Mouse (Mus musculus) liver, embryonic 14.5 days (tissue): ENCODE data around the gene Clk2. TPM values are rescaled to one million over a fixed set of nuclear protein-coding genes. Genes with fewer than 3 reads are reported as not detected.

Experiments
- ATAC-seq: fragments of 200-750 bp; cut with Nextera tagmentation; 2 replicates; pipeline ENCODE4 v1.8.0; 2017; ENCODE audit warnings: moderate number of reproducible peaks, mild to moderate bottlenecking, moderate library complexity; ENCODE audit not compliant: insufficient read depth
- DNase-seq, 3 experiments: peaks; one replicate each; pipeline ENCODE4 v3.0.0-alpha.2; 2012 to 2013; ENCODE audit warnings: low read depth in 3 of 3, low spot score in 3 of 3
- H3K27ac ChIP-seq: fragments of 300-500 bp; sonication (generic); 2 replicates; pipeline ENCODE4 v1.5.1; 2014; ENCODE audit warnings: moderate library complexity, mild to moderate bottlenecking, control low read depth, inconsistent platforms
- H3K27me3 ChIP-seq: fragments of 300-500 bp; sonication (generic); 2 replicates; pipeline ENCODE4 v1.6.1; 2014; ENCODE audit warnings: mild to moderate bottlenecking, low read length, moderate library complexity; ENCODE audit not compliant: control insufficient read depth, insufficient read depth
- H3K36me3 ChIP-seq: fragments of 300-500 bp; sonication (generic); replicated peaks from 2 replicates; pipeline ENCODE4 v1.6.1; 2014; ENCODE audit warnings: low read depth; ENCODE audit not compliant: control insufficient read depth, insufficient read depth
- H3K4me1 ChIP-seq, 2 experiments: fragments of 200-500 bp in 1 of 2; fragments of 300-500 bp in 1 of 2; sonication (generic) in 1 of 2; replicated peaks; 2 replicates each; pipeline ENCODE4 v1.6.1; 2012 to 2014; ENCODE audit warnings: antibody characterized with exemption in 1 of 2, inconsistent platforms in 1 of 2, low read length in 1 of 2; ENCODE audit not compliant: control insufficient read depth in 2 of 2, insufficient read depth in 2 of 2
- H3K4me2 ChIP-seq: fragments of 300-500 bp; sonication (generic); 2 replicates; pipeline ENCODE4 v1.6.1; 2014; ENCODE audit warnings: low read depth, mild to moderate bottlenecking, control low read depth, moderate library complexity
- H3K4me3 ChIP-seq, 2 experiments: fragments of 200-500 bp in 1 of 2; fragments of 300-500 bp in 1 of 2; sonication (generic) in 1 of 2; 2 replicates each; pipeline ENCODE4 v1.5.1; 2012 to 2014; ENCODE audit warnings: low read depth in 2 of 2, low read length in 2 of 2, mild to moderate bottlenecking in 2 of 2, control low read depth in 1 of 2, inconsistent platforms in 1 of 2, moderate library complexity in 1 of 2; ENCODE audit not compliant: insufficient read depth in 1 of 2
- H3K9ac ChIP-seq: fragments of 300-500 bp; sonication (generic); replicated peaks from 2 replicates; pipeline ENCODE4 v1.6.1; 2014; ENCODE audit warnings: mild to moderate bottlenecking, control low read depth, moderate library complexity
- H3K9me3 ChIP-seq: fragments of 300-500 bp; sonication (generic); 2 replicates; pipeline ENCODE4 v1.6.1; 2016; ENCODE audit warnings: low read length, mixed read lengths; ENCODE audit not compliant: control insufficient read depth
- CTCF ChIP-seq: IDR thresholded peaks from 2 replicates; pipeline ENCODE4 v1.5.1; 2016; ENCODE audit warnings: antibody characterized with exemption, low read depth, control low read depth
- EP300 ChIP-seq: IDR thresholded peaks from 2 replicates; pipeline ENCODE4 v1.6.1; 2016; ENCODE audit warnings: antibody characterized with exemption, low read depth
- WGBS: fragments of 180-500 bp; shearing (Covaris S2); extraction: QIAGEN DNeasy Blood & Tissue Kit; methylation state at CpG from one replicate; pipeline ENCODE4 v1.1.7; 2014; ENCODE audit not compliant: insufficient replicate concordance; 5-methylcytosine and 5-hydroxymethylcytosine counted together
- polyA plus RNA-seq, 2 experiments: library from polyadenylated mRNA; depleted of rRNA in 1 of 2; stranded (reverse) in 1 of 2; unstranded in 1 of 2; fragments of >200 nt; fragmentation: Nextera tagmentation in 1 of 2; extraction: Ambion mirVana in 1 of 2; gene quantifications; 2 replicates each; pipeline versions ENCODE4 v1.2.1 to v1.2.3; 2012 to 2014

Gene Clk2
- polyA plus RNA-seq, 2 experiments = 6.7 to 28.8 TPM

GRCm38 (mm10) chr3:89218271-89218670, 53.7 kb downstream of the Clk2 start:
- Histone ChIP-seq H3K27me3 (no peaks in the 10 kb centered on the region; the same call in 1 of the 2 replicates), H3K4me2 (no peak overlapping the region), H3K27ac (no peak overlapping the region), H3K9ac (no peak overlapping the region), H3K9me3 (no peaks in the 10 kb centered on the region), H3K36me3 (no peaks in the 10 kb centered on the region), H3K4me3 (no peak overlapping the region), H3K4me1 (peaks cover 10 to 11% of the 10 kb centered on the region in 2 experiments)
- DNase-seq (no peak), ATAC-seq (no peak)
- WGBS = 68% methylated on average over 1 of the region's 1 CpGs
- TF ChIP-seq CTCF = no peak
- TF ChIP-seq EP300 = no peak

GRCm38 (mm10) chr3:89219546-89219945, 55.0 kb downstream of the Clk2 start:
- H3K36me3 ChIP-seq = no peaks in the 10 kb centered on the region
- H3K4me1 ChIP-seq = peaks cover 9% of the 10 kb centered on the region in 2 experiments
- WGBS = 28% methylated on average over 8 of the region's 8 CpGs
- ATAC-seq (no peak), DNase-seq (no peak)
- no peak overlapping the region for H3K27ac ChIP-seq
- no peak overlapping the region for H3K9ac ChIP-seq
- H3K4me2 ChIP-seq = no peak overlapping the region
- H3K27me3 ChIP-seq = no peaks in the 10 kb centered on the region; the same call in 1 of the 2 replicates
- H3K4me3 ChIP-seq = no peak overlapping the region
- no peak for TF ChIP-seq CTCF
- TF ChIP-seq EP300 = no peak
- no peaks in the 10 kb centered on the region for H3K9me3 ChIP-seq

GRCm38 (mm10) chr3:89221167-89221566, 56.6 kb downstream of the Clk2 start:
- Histone ChIP-seq H3K4me2 (no peak overlapping the region), H3K4me1 (no peaks in the 10 kb centered on the region), H3K9ac (no peak overlapping the region), H3K27ac (no peak overlapping the region), H3K9me3 (no peaks in the 10 kb centered on the region), H3K4me3 (no peak overlapping the region), H3K36me3 (no peaks in the 10 kb centered on the region), H3K27me3 (peaks cover 13% of the 10 kb centered on the region)
- 80% methylated on average over 5 of the region's 5 CpGs for WGBS
- TF ChIP-seq EP300 (no peak), CTCF (no peak)
- DNase-seq (no peak), ATAC-seq (no peak)

GRCm38 (mm10) chr3:89224796-89225195, 60.2 kb downstream of the Clk2 start:
- no peak overlapping the region for H3K4me3 ChIP-seq
- no peak overlapping the region for H3K9ac ChIP-seq
- TF ChIP-seq EP300 (no peak), CTCF (no peak)
- H3K9me3 ChIP-seq = no peaks in the 10 kb centered on the region
- H3K27me3 ChIP-seq = peaks cover 36% of the 10 kb centered on the region
- no peak overlapping the region for H3K27ac ChIP-seq
- no peaks in the 10 kb centered on the region for H3K36me3 ChIP-seq
- no peak for ATAC-seq
- WGBS = 65% methylated on average over 11 of the region's 11 CpGs
- H3K4me1 ChIP-seq = peaks cover 0 to 5% of the 10 kb centered on the region in 2 experiments; a peak in 1 of 4 replicates
- no peak overlapping the region for H3K4me2 ChIP-seq
- no peak for DNase-seq

GRCm38 (mm10) chr3:89225321-89225815, 60.8 kb downstream of the Clk2 start:
- no peak for ATAC-seq
- Histone ChIP-seq H3K9me3 (no peaks in the 10 kb centered on the region), H3K27ac (no peak overlapping the region), H3K36me3 (no peaks in the 10 kb centered on the region), H3K4me3 (no peak overlapping the region), H3K4me1 (peaks cover 0 to 5% of the 10 kb centered on the region in 2 experiments; a peak in 1 of 4 replicates), H3K27me3 (peaks cover 36% of the 10 kb centered on the region), H3K9ac (no peak overlapping the region), H3K4me2 (no peak overlapping the region)
- TF ChIP-seq EP300 (no peak), CTCF (no peak)
- WGBS = 57% methylated on average over 12 of the region's 12 CpGs
- DNase-seq = no peak
